ENCODE assay signal across 12 mouse cellular contexts in the genomic region with DNA sequence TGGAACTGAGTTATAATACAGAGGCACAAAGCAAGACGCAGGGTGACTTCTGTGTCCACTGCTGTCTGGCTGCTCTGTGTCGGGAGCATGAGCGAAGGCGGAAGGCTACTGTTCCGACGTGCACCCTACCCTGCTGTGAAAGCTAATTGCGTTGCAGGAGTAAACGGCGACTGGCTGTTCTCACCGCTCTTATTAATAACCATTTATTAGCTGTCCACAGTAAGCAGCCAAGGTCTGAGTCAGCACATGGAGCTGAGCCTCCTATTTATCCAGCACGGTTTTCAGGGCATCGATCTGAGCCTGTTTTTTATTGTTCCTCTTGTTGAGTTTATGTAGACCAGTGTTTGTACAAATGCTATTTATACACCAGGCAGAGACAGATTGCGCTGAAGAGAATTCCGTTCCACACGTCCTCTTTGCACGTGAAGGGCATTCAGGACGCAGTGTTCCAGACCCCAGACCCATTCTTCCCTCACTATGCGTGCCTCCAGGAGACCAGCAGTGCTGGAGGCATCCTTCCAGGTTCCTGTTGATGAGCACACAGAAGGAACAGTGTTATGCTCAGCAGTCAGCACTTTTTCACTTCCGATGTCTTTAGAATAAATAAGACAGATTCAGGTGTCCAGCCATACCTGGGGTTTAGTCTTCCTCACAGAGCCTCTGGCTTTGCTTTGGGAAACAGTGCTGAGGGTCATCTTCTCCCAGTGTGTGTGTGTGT. TPM values are rescaled to one million over a fixed set of nuclear protein-coding genes. Genes with fewer than 3 reads are reported as not detected.
DNase-seq lines count a peak whose midpoint lies in the region; ATAC-seq and TF ChIP-seq lines count a peak whose summit lies in the region.
"Had no signal": no experiment of that assay in that cellular context is flagged by ENCODE, and none has a peak within 500 bp of the region (broad histone marks: within the 10 kb centered on the region; RNA-seq: fewer than 3 reads in every experiment).

No protein-coding gene starts in this region.

- H3K9me3 ChIP-seq in hindbrain, embryonic 16.5 days (ENCODE audit: control insufficient read depth, low read length): no peaks in the 10 kb centered on the region
- H3K9me3 ChIP-seq in neural tube, embryonic 13.5 days: no peaks in the 10 kb centered on the region
- no peaks in the 10 kb centered on the region for H3K9me3 ChIP-seq in intestine, embryonic 15.5 days
- no peaks in the 10 kb centered on the region for H3K9me3 ChIP-seq in liver, postnatal 0 days (ENCODE audit: low read length)
- H3K9me3 ChIP-seq: embryonic facial prominence, embryonic 15.5 days; megakaryocyte, embryonic 14.5 days had no signal

- no peak overlapping the region for H3K27ac ChIP-seq in hindbrain, embryonic 16.5 days (ENCODE audit: low read depth, low read length)
- H3K27ac ChIP-seq in neural tube, embryonic 13.5 days (replicated peaks): peak overlapping the region; percentile 84
- no peak overlapping the region for H3K27ac ChIP-seq in intestine, embryonic 15.5 days
- H3K27ac ChIP-seq in liver, postnatal 0 days (ENCODE audit: low read depth): no peak overlapping the region
- H3K27ac ChIP-seq: embryonic facial prominence, embryonic 15.5 days had no signal

- ATAC-seq in hindbrain, embryonic 16.5 days: peak; percentile 59
- peak; percentile 72 for ATAC-seq in neural tube, embryonic 13.5 days (ENCODE audit: low read depth)
- ATAC-seq in intestine, embryonic 15.5 days: no peak
- ATAC-seq in liver, postnatal 0 days: no peak

- H3K4me2 ChIP-seq in hindbrain, embryonic 16.5 days (ENCODE audit: low read length): peak overlapping the region; percentile 11; the same call in 1 of the 2 replicates
- H3K4me2 ChIP-seq in neural tube, embryonic 13.5 days: 0 out of 2 replicates have a peak overlapping the region, but pooled peaks have one; percentile 25
- no peak overlapping the region for H3K4me2 ChIP-seq in intestine, embryonic 15.5 days (replicated peaks)
- no peak overlapping the region for H3K4me2 ChIP-seq in liver, postnatal 0 days (ENCODE audit: low read depth, low read length)
- H3K4me2 ChIP-seq: embryonic facial prominence, embryonic 15.5 days had no signal

- no peak overlapping the region for H3K9ac ChIP-seq in hindbrain, embryonic 16.5 days (ENCODE audit: low read depth, low read length)
- peak overlapping the region; percentile 35; the same call in 1 of the 2 replicates for H3K9ac ChIP-seq in neural tube, embryonic 13.5 days
- no peak overlapping the region for H3K9ac ChIP-seq in intestine, embryonic 15.5 days
- no peak overlapping the region for H3K9ac ChIP-seq in liver, postnatal 0 days (replicated peaks)
- H3K9ac ChIP-seq: embryonic facial prominence, embryonic 15.5 days had no signal

- no peak overlapping the region for H3K4me3 ChIP-seq in hindbrain, embryonic 16.5 days (ENCODE audit: low read length)
- H3K4me3 ChIP-seq in neural tube, embryonic 13.5 days: no peak overlapping the region
- no peak overlapping the region for H3K4me3 ChIP-seq in intestine, embryonic 15.5 days (replicated peaks)
- no peak overlapping the region for H3K4me3 ChIP-seq in liver, postnatal 0 days (ENCODE audit: low read depth, low read length)
- H3K4me3 ChIP-seq: embryonic facial prominence, embryonic 15.5 days; megakaryocyte, embryonic 14.5 days had no signal

- no peaks in the 10 kb centered on the region for H3K36me3 ChIP-seq in hindbrain, embryonic 16.5 days (ENCODE audit: control insufficient read depth, insufficient read depth, low read length)
- H3K36me3 ChIP-seq in neural tube, embryonic 13.5 days: no peaks in the 10 kb centered on the region
- H3K36me3 ChIP-seq in intestine, embryonic 15.5 days: no peaks in the 10 kb centered on the region
- no peaks in the 10 kb centered on the region for H3K36me3 ChIP-seq in liver, postnatal 0 days (replicated peaks; ENCODE audit: insufficient read depth, low read length)
- H3K36me3 ChIP-seq: embryonic facial prominence, embryonic 15.5 days had no signal

- TF ChIP-seq CTCF in liver, postnatal 0 days (IDR thresholded peaks at IDR 0.05; ENCODE audit: low read depth): no peak

- 40% methylated on average over 19 of the region's 19 CpGs for WGBS in hindbrain, embryonic 16.5 days
- WGBS in neural tube, embryonic 13.5 days: 45% methylated on average over 19 of the region's 19 CpGs
- 64% methylated on average over 19 of the region's 19 CpGs for WGBS in intestine, embryonic 15.5 days
- 76% methylated on average over 19 of the region's 19 CpGs for WGBS in liver, postnatal 0 days (ENCODE audit: insufficient replicate concordance)

- intact Hi-C loops in left cerebral cortex, postnatal 4 days (cut with DNase I): no loop called here

- H3K27me3 ChIP-seq in hindbrain, embryonic 16.5 days (replicated peaks; ENCODE audit: control insufficient read depth, insufficient read depth, low read length): no peaks in the 10 kb centered on the region
- no peaks in the 10 kb centered on the region for H3K27me3 ChIP-seq in neural tube, embryonic 13.5 days
- no peaks in the 10 kb centered on the region for H3K27me3 ChIP-seq in intestine, embryonic 15.5 days (replicated peaks)
- H3K27me3 ChIP-seq in liver, postnatal 0 days (ENCODE audit: insufficient read depth, low read length): no peaks in the 10 kb centered on the region
- H3K27me3 ChIP-seq: embryonic facial prominence, embryonic 15.5 days had no signal

- peak; percentile 11 for DNase-seq in adrenal gland, postnatal 10 days
- no peak for DNase-seq in adrenal gland, postnatal 4 days (ENCODE audit: low spot score in 2 of 2)
- peak; percentile 13 for DNase-seq in left cerebral cortex, postnatal 4 days
- no peak for DNase-seq in left cerebral cortex, adult 18-20 months (ENCODE audit: low spot score in 2 of 2)
- DNase-seq in liver, postnatal 0 days: no peak
- DNase-seq: adrenal gland, postnatal 25 days; gastrocnemius, postnatal 14 days had no signal

- TF ChIP-seq EP300 in liver, postnatal 0 days (IDR thresholded peaks at IDR 0.05; ENCODE audit: low read depth): no peak

- H3K4me1 ChIP-seq in hindbrain, embryonic 16.5 days (ENCODE audit: control insufficient read depth, insufficient read depth, low read depth, low read length): no peaks in the 10 kb centered on the region; the same call in 1 of the 2 replicates
- peaks cover 44% of the 10 kb centered on the region for H3K4me1 ChIP-seq in neural tube, embryonic 13.5 days (replicated peaks)
- H3K4me1 ChIP-seq in intestine, embryonic 15.5 days (replicated peaks): no peaks in the 10 kb centered on the region
- H3K4me1 ChIP-seq in liver, postnatal 0 days (ENCODE audit: insufficient read depth): no peaks in the 10 kb centered on the region
- H3K4me1 ChIP-seq: embryonic facial prominence, embryonic 15.5 days; megakaryocyte, embryonic 14.5 days had no signal

RNA-seq across cellular contexts. Expression of a gene that starts 21.9 kb away (rescaled TPM):
- 10 to 100 TPM; 55.0 to 62.9 TPM for total RNA-seq in adrenal gland, postnatal 10 days (2021)
- 100 to 1,000 TPM in 1 of 2 experiments, 10 to 100 TPM in 1; 94.3 to 102 TPM for total RNA-seq in adrenal gland, postnatal 4 days (2021)
- total RNA-seq in left cerebral cortex, postnatal 4 days (2021): 10 to 100 TPM; 69.0 to 79.9 TPM
- total RNA-seq in left cerebral cortex, adult 18-20 months (2021): 10 to 100 TPM; 43.9 to 54.8 TPM
- 135 and 141 TPM in 2 replicates for polyA plus RNA-seq in hindbrain, embryonic 16.5 days (2015; fragmentation: Nextera tagmentation; extraction: Ambion mirVana)
- polyA plus RNA-seq in neural tube, embryonic 13.5 days (2015; fragmentation: Nextera tagmentation; extraction: Ambion mirVana): 203 and 209 TPM in 2 replicates
- polyA plus RNA-seq in intestine, embryonic 15.5 days (2015; fragmentation: Nextera tagmentation; extraction: Ambion mirVana): 125 and 128 TPM in 2 replicates
- 46.3 and 46.9 TPM in 2 replicates for polyA plus RNA-seq in liver, postnatal 0 days (2015; fragmentation: Nextera tagmentation; extraction: Ambion mirVana)

Comparison
In these comparisons a context has a peak if more than half of its experiments do, and no peak if none do; other contexts are left out.
1. DNase-seq: peak in adrenal gland, postnatal 10 days (single experiment) and left cerebral cortex, postnatal 4 days (single experiment); none in adrenal gland, postnatal 4 days (0 of 2), left cerebral cortex, adult 18-20 months (0 of 2) and liver, postnatal 0 days (single experiment).
2. ATAC-seq: peak in hindbrain, embryonic 16.5 days (single experiment) and neural tube, embryonic 13.5 days (single experiment); none in intestine, embryonic 15.5 days (single experiment) and liver, postnatal 0 days (single experiment).
3. H3K4me2 ChIP-seq: peak in hindbrain, embryonic 16.5 days (single experiment) and neural tube, embryonic 13.5 days (single experiment); none in intestine, embryonic 15.5 days (single experiment) and liver, postnatal 0 days (single experiment).